Mouse (Mus musculus) hindbrain, embryonic 10.5 days (tissue): ENCODE measurements around the gene Prep. TPM values are rescaled to one million over a fixed set of nuclear protein-coding genes. Genes with fewer than 3 reads are reported as not detected.
A peak's percentile ranks its signal among the peaks of the same experiment; 100 is the strongest.

Experiments
- DNase-seq: peaks from one replicate; pipeline ENCODE4 v3.0.0-alpha.2; 2017; ENCODE audit warnings: low spot score
- H3K27ac ChIP-seq: fragments of 300-500 bp; sonication (generic); 2 replicates; pipeline ENCODE4 v1.5.1; 2016; ENCODE audit warnings: mild to moderate bottlenecking, moderate library complexity
- H3K27me3 ChIP-seq: fragments of 300-500 bp; sonication (generic); 2 replicates; pipeline ENCODE4 v1.6.1; 2016; ENCODE audit warnings: mild to moderate bottlenecking; ENCODE audit not compliant: poor library complexity, insufficient read depth, severe bottlenecking
- H3K36me3 ChIP-seq: fragments of 300-500 bp; sonication (generic); 2 replicates; pipeline ENCODE4 v1.6.1; 2016; ENCODE audit warnings: mild to moderate bottlenecking, moderate library complexity
- H3K4me1 ChIP-seq: fragments of 300-500 bp; sonication (generic); replicated peaks from 2 replicates; pipeline ENCODE4 v1.6.1; 2016; ENCODE audit warnings: mild to moderate bottlenecking
- H3K4me3 ChIP-seq: fragments of 300-500 bp; sonication (generic); 2 replicates; pipeline ENCODE4 v1.5.1; 2016; ENCODE audit warnings: mild to moderate bottlenecking, moderate library complexity
- H3K9me3 ChIP-seq: fragments of 300-500 bp; sonication (generic); 2 replicates; pipeline ENCODE4 v1.6.1; 2016; ENCODE audit warnings: mild to moderate bottlenecking, moderate library complexity
- WGBS: fragments of 180-500 bp; shearing (Covaris S2); methylation state at CpG from one replicate; pipeline ENCODE4 v1.1.7; 2016; 5-methylcytosine and 5-hydroxymethylcytosine counted together
- polyA plus RNA-seq: library from polyadenylated mRNA; unstranded; fragments of >200 nt; fragmentation: Nextera tagmentation; extraction: Ambion mirVana; gene quantifications from 2 replicates; pipeline ENCODE4 v1.2.1, GENCODE M21; 2016

Gene Prep
- polyA plus RNA-seq: 34.0 and 38.3 TPM in 2 replicates

GRCm38 (mm10) chr10:45066931-45067308 lies at the start of gene Prep:
Gene Prep (plus strand): TSS chr10:45067203.
- H3K27ac ChIP-seq: peak within 1 kb of the TSS; percentile 97
- WGBS: under 1% methylated on average over 57 of the region's 57 CpGs
- DNase-seq: peak; percentile 85
- peaks cover 7% of the 10 kb centered on the region for H3K36me3 ChIP-seq
- peaks cover 46% of the 10 kb centered on the region for H3K4me1 ChIP-seq
- H3K27me3 ChIP-seq: no peaks in the 10 kb centered on the region
- H3K9me3 ChIP-seq: peaks cover 4% of the 10 kb centered on the region; the same call in 1 of the 2 replicates
- H3K4me3 ChIP-seq: peak within 1 kb of the TSS; percentile 96

- Histone ChIP-seq H3K9me3 (no peaks in the 10 kb centered on the region), H3K27ac (no peak overlapping the region), H3K36me3 (no peaks in the 10 kb centered on the region), H3K4me1 (peaks cover 6% of the 10 kb centered on the region; the same call in 1 of the 2 replicates), H3K27me3 (no peaks in the 10 kb centered on the region), H3K4me3 (no peak overlapping the region)
- no peak for DNase-seq
- 94% methylated on average over 13 of the region's 13 CpGs for WGBS
These were observed 49.7 kb upstream of the Prep start for GRCm38 (mm10) chr10:45017352-45017751.

GRCm38 (mm10) chr10:45017851-45018250 lies 49.2 kb upstream of the Prep start:
- WGBS: 90% methylated on average over 10 of the region's 10 CpGs
- Histone ChIP-seq H3K9me3 (no peaks in the 10 kb centered on the region), H3K27ac (no peak overlapping the region), H3K36me3 (no peaks in the 10 kb centered on the region), H3K27me3 (no peaks in the 10 kb centered on the region), H3K4me1 (peaks cover 6% of the 10 kb centered on the region; the same call in 1 of the 2 replicates), H3K4me3 (no peak overlapping the region)
- no peak for DNase-seq

- WGBS: 38% methylated on average over 7 of the region's 7 CpGs
- no peaks in the 10 kb centered on the region for H3K9me3 ChIP-seq
- no peak for DNase-seq
- H3K36me3 ChIP-seq: no peaks in the 10 kb centered on the region
- peaks cover 6% of the 10 kb centered on the region; the same call in 1 of the 2 replicates for H3K4me1 ChIP-seq
- no peaks in the 10 kb centered on the region for H3K27me3 ChIP-seq
- peak overlapping the region; percentile 4; the same call in 1 of the 2 replicates for H3K27ac ChIP-seq
- H3K4me3 ChIP-seq: no peak overlapping the region
These were observed 47.6 kb upstream of the Prep start for GRCm38 (mm10) chr10:45019418-45019817.

GRCm38 (mm10) chr10:45019849-45020248 lies 47.2 kb upstream of the Prep start:
- no peak overlapping the region for H3K4me3 ChIP-seq
- WGBS: 87% methylated on average over 10 of the region's 10 CpGs
- H3K9me3 ChIP-seq: no peaks in the 10 kb centered on the region
- H3K4me1 ChIP-seq: peaks cover 6% of the 10 kb centered on the region; the same call in 1 of the 2 replicates
- no peaks in the 10 kb centered on the region for H3K27me3 ChIP-seq
- H3K27ac ChIP-seq: peak overlapping the region; percentile 4; the same call in 1 of the 2 replicates
- no peak for DNase-seq
- H3K36me3 ChIP-seq: no peaks in the 10 kb centered on the region

- Histone ChIP-seq H3K4me1 (peaks cover 9% of the 10 kb centered on the region; the same call in 1 of the 2 replicates), H3K27ac (no peak overlapping the region), H3K36me3 (no peaks in the 10 kb centered on the region), H3K4me3 (no peak overlapping the region), H3K27me3 (no peaks in the 10 kb centered on the region), H3K9me3 (no peaks in the 10 kb centered on the region)
- no peak for DNase-seq
- 89% methylated on average over 10 of the region's 10 CpGs for WGBS
These were observed 46.7 kb upstream of the Prep start for GRCm38 (mm10) chr10:45020291-45020690.

GRCm38 (mm10) chr10:45025184-45025583 lies 41.8 kb upstream of the Prep start:
- Histone ChIP-seq H3K4me3 (no peak overlapping the region), H3K4me1 (peaks cover 9% of the 10 kb centered on the region), H3K27me3 (no peaks in the 10 kb centered on the region), H3K9me3 (no peaks in the 10 kb centered on the region), H3K36me3 (no peaks in the 10 kb centered on the region), H3K27ac (no peak overlapping the region)
- 40% methylated on average over 4 of the region's 4 CpGs for WGBS
- peak; percentile 27 for DNase-seq

GRCm38 (mm10) chr10:45026935-45027334 lies 40.1 kb upstream of the Prep start:
- WGBS: 98% methylated on average over 7 of the region's 7 CpGs
- H3K27ac ChIP-seq: no peak overlapping the region
- H3K9me3 ChIP-seq: no peaks in the 10 kb centered on the region
- H3K36me3 ChIP-seq: no peaks in the 10 kb centered on the region
- H3K4me3 ChIP-seq: no peak overlapping the region
- no peak for DNase-seq
- peaks cover 9% of the 10 kb centered on the region for H3K4me1 ChIP-seq
- H3K27me3 ChIP-seq: no peaks in the 10 kb centered on the region

GRCm38 (mm10) chr10:45045268-45045928 lies 21.6 kb upstream of the Prep start:
- peak; percentile 70 for DNase-seq
- Histone ChIP-seq H3K4me1 (peaks cover 11% of the 10 kb centered on the region; the same call in 1 of the 2 replicates), H3K9me3 (no peaks in the 10 kb centered on the region), H3K27ac (no peak overlapping the region), H3K4me3 (no peak overlapping the region), H3K36me3 (no peaks in the 10 kb centered on the region), H3K27me3 (no peaks in the 10 kb centered on the region)
- 33% methylated on average over 12 of the region's 12 CpGs for WGBS

GRCm38 (mm10) chr10:45048158-45048557 lies 18.8 kb upstream of the Prep start:
- WGBS: 72% methylated on average over 11 of the region's 11 CpGs

GRCm38 (mm10) chr10:45048622-45049021 lies 18.4 kb upstream of the Prep start:
- Histone ChIP-seq H3K4me1 (peaks cover 11% of the 10 kb centered on the region; the same call in 1 of the 2 replicates), H3K9me3 (no peaks in the 10 kb centered on the region), H3K27ac (0 out of 2 replicates have a peak overlapping the region, but pooled peaks have one; percentile 29), H3K4me3 (no peak overlapping the region), H3K36me3 (no peaks in the 10 kb centered on the region), H3K27me3 (no peaks in the 10 kb centered on the region)
- no peak for DNase-seq
- WGBS: 26% methylated on average over 11 of the region's 11 CpGs

More at GRCm38 (mm10) chr10:45048158-45048557, 18.8 kb upstream of the Prep start:
- Histone ChIP-seq H3K9me3 (no peaks in the 10 kb centered on the region), H3K4me1 (peaks cover 11% of the 10 kb centered on the region; the same call in 1 of the 2 replicates), H3K4me3 (no peak overlapping the region), H3K27ac (0 out of 2 replicates have a peak overlapping the region, but pooled peaks have one; percentile 29), H3K36me3 (no peaks in the 10 kb centered on the region), H3K27me3 (no peaks in the 10 kb centered on the region)
- no peak for DNase-seq

GRCm38 (mm10) chr10:45051125-45051744 lies 15.8 kb upstream of the Prep start:
- 64% methylated on average over 11 of the region's 11 CpGs for WGBS
- Histone ChIP-seq H3K27me3 (no peaks in the 10 kb centered on the region), H3K9me3 (no peaks in the 10 kb centered on the region), H3K27ac (no peak overlapping the region), H3K4me1 (peaks cover 11% of the 10 kb centered on the region; the same call in 1 of the 2 replicates), H3K4me3 (no peak overlapping the region), H3K36me3 (no peaks in the 10 kb centered on the region)
- DNase-seq: peak; percentile 72

GRCm38 (mm10) chr10:45058361-45058760 lies 8.6 kb upstream of the Prep start:
- H3K27me3 ChIP-seq: no peaks in the 10 kb centered on the region
- H3K4me1 ChIP-seq: no peaks in the 10 kb centered on the region
- no peak for DNase-seq
- no peak overlapping the region for H3K27ac ChIP-seq
- H3K9me3 ChIP-seq: peaks cover 5% of the 10 kb centered on the region; the same call in 1 of the 2 replicates
- 91% methylated on average over 6 of the region's 6 CpGs for WGBS
- H3K4me3 ChIP-seq: no peak overlapping the region
- no peaks in the 10 kb centered on the region for H3K36me3 ChIP-seq
